Mouse (Mus musculus) intestine, embryonic 14.5 days (tissue): ENCODE data around the gene Med12l. TPM values are rescaled to one million over a fixed set of nuclear protein-coding genes. Genes with fewer than 3 reads are reported as not detected.
"Not testable (repeated sequence)": the region's sequence is repeated elsewhere in the genome, so short reads cannot be mapped to it uniquely, and the experiment has no call there.

Experiments used
- ATAC-seq: fragments of 200-750 bp; cut with Nextera tagmentation; replicated peaks from 2 replicates; pipeline ENCODE4 v1.8.0; 2017; ENCODE audit warnings: low read depth, moderate number of reproducible peaks, moderate TSS enrichment, moderate library complexity; ENCODE audit not compliant: low FRiP score, low TSS enrichment
- DNase-seq: peaks from one replicate; pipeline ENCODE4 v3.0.0-alpha.2; 2018; ENCODE audit warnings: low spot score
- H3K27ac ChIP-seq: fragments of 300-500 bp; sonication (generic); 2 replicates; pipeline ENCODE4 v1.5.1; 2014; ENCODE audit warnings: low read depth, mild to moderate bottlenecking, control low read depth
- H3K27me3 ChIP-seq: fragments of 300-500 bp; sonication (generic); replicated peaks from 2 replicates; pipeline ENCODE4 v1.6.1; 2014; ENCODE audit warnings: low read length, control low read depth; ENCODE audit not compliant: control insufficient read depth, insufficient read depth
- H3K36me3 ChIP-seq: fragments of 300-500 bp; sonication (generic); 2 replicates; pipeline ENCODE4 v1.6.1; 2014; ENCODE audit warnings: low read length, control low read depth; ENCODE audit not compliant: control insufficient read depth, insufficient read depth
- H3K4me1 ChIP-seq: fragments of 300-500 bp; sonication (generic); replicated peaks from 2 replicates; pipeline ENCODE4 v1.6.1; 2014; ENCODE audit warnings: low read length, control low read depth, mixed read lengths; ENCODE audit not compliant: control insufficient read depth, insufficient read depth
- H3K4me2 ChIP-seq: fragments of 300-500 bp; sonication (generic); 2 replicates; pipeline ENCODE4 v1.6.1; 2014; ENCODE audit warnings: low read length
- H3K4me3 ChIP-seq: fragments of 300-500 bp; sonication (generic); 2 replicates; pipeline ENCODE4 v1.5.1; 2014; ENCODE audit warnings: low read depth, low read length, control low read depth, mixed read lengths
- H3K9ac ChIP-seq: fragments of 300-500 bp; sonication (generic); 2 replicates; pipeline ENCODE4 v1.6.1; 2014; ENCODE audit warnings: mild to moderate bottlenecking, low read length
- H3K9me3 ChIP-seq: fragments of 300-500 bp; sonication (generic); 2 replicates; pipeline ENCODE4 v1.6.1; 2016; ENCODE audit warnings: low read length, control low read depth; ENCODE audit not compliant: control insufficient read depth
- WGBS: fragments of 180-500 bp; shearing (Covaris S2); extraction: QIAGEN DNeasy Blood & Tissue Kit; methylation state at CpG from one replicate; pipeline ENCODE4 v1.1.7; 2014; 5-methylcytosine and 5-hydroxymethylcytosine counted together
- polyA plus RNA-seq: library from polyadenylated mRNA; unstranded; fragments of >200 nt; fragmentation: Nextera tagmentation; extraction: Ambion mirVana; gene quantifications from 2 replicates; pipeline ENCODE4 v1.2.1, GENCODE M21; 2014

Gene Med12l
- polyA plus RNA-seq, 1 experiment from 2014 or later, result 2.4 TPM

DNA sequence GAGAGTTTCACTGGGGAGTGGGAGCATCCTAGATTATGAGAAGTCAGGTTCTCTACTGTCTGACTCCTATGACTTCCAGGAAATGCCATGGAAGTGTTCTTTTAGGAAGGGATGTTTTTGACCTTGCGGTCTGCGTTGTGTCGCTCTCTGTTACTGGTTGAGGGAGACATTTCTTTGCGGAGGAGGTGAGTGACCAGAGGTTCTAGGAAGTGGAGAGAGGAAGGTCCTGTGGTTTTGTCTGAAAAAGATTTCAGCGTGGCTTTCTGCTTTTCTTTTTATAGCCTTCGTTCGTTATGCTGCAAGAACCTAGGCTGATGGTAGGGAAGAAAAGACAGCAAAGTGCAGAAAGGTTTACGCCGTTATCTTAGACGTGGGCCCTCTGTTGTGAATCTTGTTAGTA lies 92.9 kb downstream of the Med12l start:
- no peak for ATAC-seq
- H3K36me3 ChIP-seq, result no peaks in the 10 kb centered on the region
- H3K9me3 ChIP-seq, result no peaks in the 10 kb centered on the region
- H3K27ac ChIP-seq, result no peak overlapping the region
- DNase-seq, result no peak
- no peak overlapping the region for H3K4me3 ChIP-seq
- 88% methylated on average over 10 of the region's 10 CpGs for WGBS
- no peak overlapping the region for H3K9ac ChIP-seq
- H3K4me1 ChIP-seq, result no peaks in the 10 kb centered on the region
- H3K4me2 ChIP-seq, result no peak overlapping the region
- no peaks in the 10 kb centered on the region for H3K27me3 ChIP-seq

DNA sequence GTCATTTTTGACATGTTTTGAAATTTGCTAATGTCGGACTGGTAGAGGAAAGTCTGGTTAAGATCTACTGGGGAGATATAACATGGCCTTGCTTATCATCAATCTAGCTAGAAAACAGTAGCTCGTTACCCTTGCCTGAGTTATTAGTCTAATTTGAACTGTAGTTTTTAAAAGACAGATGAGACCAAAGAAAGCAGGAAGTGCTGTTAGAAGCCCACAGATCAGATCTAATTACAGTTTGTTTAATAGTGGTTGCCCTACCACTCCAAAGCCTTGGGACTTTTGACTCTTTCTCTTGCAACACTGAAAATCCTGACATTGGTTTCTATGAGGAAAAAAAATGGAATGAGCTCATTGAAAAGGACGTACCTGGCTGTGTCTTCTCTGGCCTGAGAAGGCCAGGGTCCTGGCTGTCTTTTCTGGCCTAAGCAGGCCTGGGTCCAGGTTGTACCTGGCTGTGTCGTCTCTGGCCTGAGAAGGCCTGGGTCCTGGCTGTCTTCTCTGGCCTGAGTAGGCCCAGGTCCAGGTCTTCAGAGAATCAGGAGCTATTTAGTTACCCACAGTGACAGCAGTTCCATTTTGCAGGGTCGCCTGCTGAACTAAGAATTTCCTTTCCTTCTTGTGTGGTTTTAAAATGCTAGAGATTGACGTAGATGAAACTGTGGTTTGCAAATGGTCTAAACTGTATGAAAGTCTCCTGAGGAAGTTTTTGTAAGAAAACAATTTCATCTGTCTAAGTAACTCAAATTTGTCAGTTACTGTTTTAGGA lies 95.8 kb downstream of the Med12l start, which contains the start of gene Gpr171:
Gpr171 (minus strand) TSS at position 604 of the 769 bp plus-strand sequence.
- Histone ChIP-seq H3K4me3 (no peak within 1 kb of the TSS), H3K9ac (no peak within 1 kb of the TSS), H3K9me3 (no peaks in the 10 kb centered on the region), H3K4me1 (no peaks in the 10 kb centered on the region), H3K4me2 (no peak within 1 kb of the TSS), H3K27ac (no peak within 1 kb of the TSS), H3K27me3 (no peaks in the 10 kb centered on the region), H3K36me3 (no peaks in the 10 kb centered on the region)
- no peak for DNase-seq
- no peak for ATAC-seq
- 59% methylated on average over 6 of the region's 6 CpGs for WGBS

DNA sequence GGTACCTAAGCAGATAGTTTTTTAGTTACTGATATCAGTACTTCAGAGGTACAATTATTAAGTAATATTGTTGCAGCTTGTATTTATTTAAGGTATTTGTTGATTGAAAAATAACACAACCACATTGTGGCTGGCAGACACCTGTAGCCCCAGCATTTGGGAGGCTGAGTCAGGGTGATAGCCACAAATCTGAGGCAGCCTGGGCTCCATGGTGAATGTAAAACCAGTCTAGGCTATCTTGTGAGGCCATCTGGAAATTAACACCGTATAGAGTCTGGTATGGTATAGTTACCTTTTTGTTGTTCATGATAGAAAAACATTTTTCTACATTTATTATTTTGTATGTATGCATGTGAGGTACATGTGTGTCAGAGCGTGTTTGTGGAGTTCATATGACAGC lies 96.5 kb downstream of the Med12l start:
- H3K27ac ChIP-seq, result no peak overlapping the region
- no peak overlapping the region for H3K9ac ChIP-seq
- H3K36me3 ChIP-seq, result no peaks in the 10 kb centered on the region
- H3K4me1 ChIP-seq, result no peaks in the 10 kb centered on the region
- no peaks in the 10 kb centered on the region for H3K9me3 ChIP-seq
- 92% methylated on average over 2 of the region's 2 CpGs for WGBS
- no peak for DNase-seq
- no peak for ATAC-seq
- H3K4me2 ChIP-seq, result no peak overlapping the region
- no peak overlapping the region for H3K4me3 ChIP-seq
- no peaks in the 10 kb centered on the region for H3K27me3 ChIP-seq

DNA sequence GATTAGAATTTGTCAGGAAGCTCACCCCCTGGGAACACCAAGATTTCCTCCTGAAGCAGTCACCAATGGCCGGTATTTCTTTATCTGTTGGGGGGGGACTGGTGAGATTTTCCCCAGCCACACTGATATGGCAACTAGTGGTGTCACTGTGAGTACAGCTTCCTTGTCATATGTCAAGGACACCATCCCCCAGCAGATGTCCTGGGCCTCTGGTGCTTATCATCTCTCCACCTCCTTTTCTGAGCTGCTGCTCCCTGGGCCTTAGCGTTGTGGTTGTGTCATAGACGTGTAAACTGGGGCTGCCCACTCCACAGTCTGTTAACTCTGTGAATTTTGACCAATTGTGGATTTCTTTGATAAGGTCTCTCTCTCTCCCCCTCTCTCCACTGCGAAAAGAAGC lies 98.8 kb downstream of the Med12l start:
- no peaks in the 10 kb centered on the region for H3K36me3 ChIP-seq
- no peak overlapping the region for H3K4me3 ChIP-seq
- H3K9ac ChIP-seq, result no peak overlapping the region
- no peak overlapping the region for H3K27ac ChIP-seq
- H3K9me3 ChIP-seq, result no peaks in the 10 kb centered on the region
- H3K4me2 ChIP-seq, result no peak overlapping the region
- H3K27me3 ChIP-seq, result no peaks in the 10 kb centered on the region
- ATAC-seq, result no peak
- WGBS, result 74% methylated on average over 4 of the region's 4 CpGs
- no peak for DNase-seq
- H3K4me1 ChIP-seq, result no peaks in the 10 kb centered on the region

DNA sequence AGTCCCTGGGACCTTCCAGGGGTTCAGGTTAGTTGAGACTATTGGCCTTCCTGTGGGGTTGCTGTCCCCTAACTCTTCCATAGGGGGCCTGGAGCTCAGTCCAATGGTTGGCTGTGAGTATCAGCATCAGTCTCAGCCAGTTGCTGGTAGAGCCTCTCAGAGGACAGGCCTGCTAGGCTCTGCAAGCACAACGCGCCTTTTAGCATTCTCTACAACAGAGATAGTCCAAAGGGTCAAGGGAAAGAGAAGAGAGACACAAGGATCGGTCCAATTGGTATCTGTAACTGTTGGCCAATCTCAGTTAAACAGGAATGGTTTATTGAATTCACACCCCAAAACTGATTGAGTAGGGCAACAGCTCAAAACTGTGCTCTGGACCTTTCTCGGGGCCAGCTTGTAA lies 101.8 kb downstream of the Med12l start:
- 96% methylated on average over 4 of the region's 4 CpGs for WGBS
- Histone ChIP-seq H3K9me3 (no peaks in the 10 kb centered on the region), H3K27me3 (no peaks in the 10 kb centered on the region), H3K36me3 (no peaks in the 10 kb centered on the region), H3K9ac (no peak overlapping the region), H3K27ac (no peak overlapping the region), H3K4me2 (no peak overlapping the region), H3K4me1 (no peaks in the 10 kb centered on the region), H3K4me3 (no peak overlapping the region)
- ATAC-seq, result no peak
- no peak for DNase-seq

DNA sequence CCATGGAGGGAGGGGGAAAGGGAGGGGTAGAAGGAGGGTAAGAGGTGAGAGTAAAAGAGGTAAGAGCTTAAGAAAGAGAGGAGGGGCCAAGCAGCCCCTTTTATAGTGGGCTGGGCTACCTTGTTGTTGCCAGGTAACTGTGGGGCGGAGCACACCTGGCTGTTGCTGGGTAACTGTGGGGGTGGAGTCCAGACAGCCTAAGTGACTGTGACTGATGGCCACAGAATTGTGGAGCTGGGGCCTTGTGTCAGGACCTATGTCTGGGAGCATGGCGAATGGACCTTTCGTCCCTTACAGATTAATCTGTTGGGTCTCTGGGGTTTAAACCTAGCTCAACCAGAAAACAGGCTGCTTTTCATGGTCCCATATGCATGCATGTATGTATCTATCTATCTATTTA lies 104.2 kb downstream of the Med12l start:
- not testable (repeated sequence) for H3K9ac ChIP-seq, ATAC-seq, H3K4me3 ChIP-seq, H3K4me1 ChIP-seq, H3K9me3 ChIP-seq, H3K4me2 ChIP-seq, H3K27ac ChIP-seq, H3K27me3 ChIP-seq, H3K36me3 ChIP-seq, DNase-seq
- WGBS, result 90% methylated on average over 3 of the region's 3 CpGs

DNA sequence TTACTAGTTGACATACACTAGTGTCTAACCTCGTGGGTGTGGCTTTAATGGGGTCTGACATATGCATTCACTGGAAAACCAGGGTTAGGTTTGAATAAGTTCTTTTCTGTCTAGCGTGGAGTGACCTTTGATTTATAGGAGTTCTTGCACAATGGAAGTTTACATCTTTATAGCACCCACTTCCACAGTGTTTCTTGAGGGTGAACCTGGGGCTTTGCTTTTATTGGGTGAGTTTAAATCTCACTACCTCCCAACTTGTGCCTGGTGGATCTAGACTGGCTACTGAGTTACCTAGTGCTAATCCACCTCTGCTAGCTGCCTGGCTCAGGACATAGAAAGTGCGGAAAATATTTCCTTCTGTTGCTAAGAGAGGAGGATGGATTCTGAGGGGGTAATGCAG lies 106.3 kb downstream of the Med12l start:
- DNase-seq (no peak), ATAC-seq (no peak)
- Histone ChIP-seq H3K4me2 (no peak overlapping the region), H3K27me3 (no peaks in the 10 kb centered on the region), H3K9me3 (no peaks in the 10 kb centered on the region), H3K4me1 (no peaks in the 10 kb centered on the region), H3K27ac (no peak overlapping the region), H3K36me3 (no peaks in the 10 kb centered on the region), H3K4me3 (no peak overlapping the region), H3K9ac (no peak overlapping the region)
- 77% methylated on average over 3 of the region's 3 CpGs for WGBS

DNA sequence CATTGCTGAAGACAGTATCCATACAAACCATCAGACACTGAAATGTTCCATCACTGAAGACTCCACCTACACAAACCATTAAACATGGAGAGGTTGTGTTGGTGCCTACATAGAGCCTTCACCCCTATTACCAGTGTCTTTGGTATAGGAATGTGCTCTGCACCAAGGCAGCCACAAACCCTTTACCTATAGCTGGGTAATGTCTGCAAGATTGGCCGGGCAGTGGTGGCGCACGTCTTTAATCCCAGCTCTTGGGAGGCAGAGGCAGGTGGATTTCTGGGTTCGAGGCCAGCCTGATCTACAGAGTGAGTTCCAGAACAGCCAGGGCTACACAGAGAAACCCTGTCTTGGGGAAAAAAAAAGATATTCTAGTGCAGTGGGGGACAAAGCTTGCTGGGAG lies 107.7 kb downstream of the Med12l start:
- WGBS, result 97% methylated on average over 4 of the region's 4 CpGs
- not testable (repeated sequence) for H3K9ac ChIP-seq, H3K4me3 ChIP-seq, H3K36me3 ChIP-seq, ATAC-seq, H3K9me3 ChIP-seq, H3K4me1 ChIP-seq, H3K4me2 ChIP-seq, H3K27ac ChIP-seq, DNase-seq, H3K27me3 ChIP-seq

DNA sequence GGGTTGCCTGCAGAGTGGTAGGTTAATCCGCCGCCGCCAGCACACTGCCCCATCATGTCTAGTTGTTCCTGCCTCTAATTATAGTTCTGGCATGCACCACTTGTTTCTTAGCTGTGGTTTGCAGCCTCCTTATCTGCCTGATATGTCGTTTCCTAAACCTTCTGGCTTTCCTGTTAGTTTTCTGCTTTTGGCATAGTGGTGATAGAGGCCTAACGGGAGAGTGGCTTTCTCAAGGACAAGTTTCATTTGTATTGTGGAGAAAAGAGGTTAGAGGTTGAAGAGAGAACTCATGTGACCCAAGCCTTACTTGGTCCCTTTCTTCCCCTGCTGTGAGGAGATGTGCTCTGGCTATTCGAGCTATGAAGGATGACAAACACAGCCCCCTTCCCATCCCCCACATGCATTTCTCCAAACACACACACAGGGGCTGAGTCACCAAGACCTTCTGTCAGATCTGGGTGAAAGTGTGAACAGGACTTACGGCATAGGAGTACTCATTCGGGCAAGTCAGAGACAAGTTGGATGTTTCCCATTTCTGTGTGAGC lies 108.4 kb downstream of the Med12l start:
- H3K9me3 ChIP-seq, result no peaks in the 10 kb centered on the region
- no peak overlapping the region for H3K4me2 ChIP-seq
- DNase-seq, result no peak
- no peaks in the 10 kb centered on the region for H3K4me1 ChIP-seq
- 79% methylated on average over 8 of the region's 8 CpGs for WGBS
- no peaks in the 10 kb centered on the region for H3K27me3 ChIP-seq
- no peak overlapping the region for H3K9ac ChIP-seq
- no peaks in the 10 kb centered on the region for H3K36me3 ChIP-seq
- ATAC-seq, result no peak
- H3K27ac ChIP-seq, result no peak overlapping the region
- no peak overlapping the region for H3K4me3 ChIP-seq
